Mouse (Mus musculus): ENCODE results near the gene Idnk.

Gene Idnk

GRCm38 (mm10) chr13:58192146-58192545, 34.7 kb downstream of the Idnk start:
- no peak for DNase-seq (ENCODE audit: extremely low read depth, low read depth)

DNA sequence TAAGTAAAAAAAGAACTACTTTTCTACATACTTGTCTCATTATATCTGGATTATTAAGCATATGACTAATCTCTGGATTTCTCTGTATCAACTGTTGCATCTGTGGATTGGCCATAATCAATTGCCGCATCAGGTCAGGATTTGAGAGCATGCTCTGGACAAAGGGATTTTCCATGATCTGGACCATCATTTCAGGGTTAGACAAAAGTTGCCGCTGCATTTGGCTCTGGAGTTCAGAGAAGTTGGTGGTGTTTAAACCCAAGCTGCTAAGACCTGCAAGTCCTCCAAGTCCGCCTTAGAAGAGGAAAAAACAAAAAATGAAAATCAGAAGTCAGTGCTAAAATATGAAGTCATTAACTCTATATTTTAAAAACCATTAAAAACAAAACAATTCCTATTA, 35.8 kb downstream of the Idnk start:
- no peak for DNase-seq (ENCODE audit: extremely low read depth, low read depth)

GRCm38 (mm10) chr13:58194908-58195307, 37.5 kb downstream of the Idnk start:
- no peak for DNase-seq (ENCODE audit: extremely low read depth, low read depth)

GRCm38 (mm10) chr13:58197211-58197610, 39.8 kb downstream of the Idnk start:
- no peak for DNase-seq (ENCODE audit: extremely low read depth, low read depth)

DNA sequence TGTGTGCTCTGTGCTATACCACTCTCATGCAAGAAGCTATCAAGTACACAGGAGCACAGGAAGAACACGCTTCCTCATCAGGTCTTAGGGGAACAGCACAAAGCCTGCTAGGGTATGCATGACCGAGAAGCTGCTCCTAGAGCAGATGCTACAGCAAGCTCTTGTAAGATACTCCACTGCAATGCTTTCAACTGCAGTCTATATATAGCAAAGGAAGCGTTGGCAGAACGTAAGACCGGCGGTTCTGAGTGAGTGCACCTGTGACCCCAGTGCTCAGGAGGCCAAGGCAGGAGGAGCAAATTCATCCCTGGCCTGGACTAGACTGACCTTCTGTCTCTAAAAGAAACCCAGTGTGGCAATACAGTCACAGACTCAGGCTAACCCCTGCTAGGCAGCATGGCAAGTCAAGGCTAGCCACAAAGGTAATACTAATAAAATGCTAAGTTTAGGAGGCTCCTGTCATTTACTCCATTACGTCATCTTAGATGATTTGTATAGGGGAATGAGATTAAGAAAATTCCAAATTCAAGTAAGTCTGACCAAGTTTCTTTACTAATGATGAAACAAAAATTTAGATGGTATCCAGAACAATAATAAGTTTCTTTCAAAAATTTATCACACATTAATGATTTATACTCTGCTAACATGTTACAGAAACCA, 40.7 kb downstream of the Idnk start:
- no peak for DNase-seq (ENCODE audit: extremely low read depth, low read depth)

- no peak for DNase-seq (ENCODE audit: extremely low read depth, low read depth)
Measured at GRCm38 (mm10) chr13:58201343-58201742, 43.9 kb downstream of the Idnk start.

DNA sequence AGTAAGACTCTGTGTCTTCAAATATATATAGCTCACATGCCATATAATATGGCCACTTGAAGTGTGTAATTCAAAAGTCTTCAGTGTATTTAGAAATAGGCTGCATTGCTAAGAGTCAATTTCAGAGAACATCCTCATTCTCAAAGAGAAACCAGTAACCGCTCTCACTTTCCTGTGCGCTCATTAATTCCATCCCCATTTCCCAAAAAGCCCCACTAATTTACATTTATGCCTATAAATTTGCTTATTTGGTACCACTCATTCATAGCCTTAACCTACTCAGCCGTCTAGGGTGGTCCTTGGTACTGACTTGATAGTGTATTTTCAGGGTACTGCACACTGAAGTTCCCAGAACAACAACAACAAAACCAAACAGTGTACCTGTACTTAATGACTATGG, 44.5 kb downstream of the Idnk start:
- DNase-seq (ENCODE audit: extremely low read depth, low read depth) = no peak

GRCm38 (mm10) chr13:58202903-58203302, 45.5 kb downstream of the Idnk start:
- DNase-seq (ENCODE audit: extremely low read depth, low read depth) = no peak

DNA sequence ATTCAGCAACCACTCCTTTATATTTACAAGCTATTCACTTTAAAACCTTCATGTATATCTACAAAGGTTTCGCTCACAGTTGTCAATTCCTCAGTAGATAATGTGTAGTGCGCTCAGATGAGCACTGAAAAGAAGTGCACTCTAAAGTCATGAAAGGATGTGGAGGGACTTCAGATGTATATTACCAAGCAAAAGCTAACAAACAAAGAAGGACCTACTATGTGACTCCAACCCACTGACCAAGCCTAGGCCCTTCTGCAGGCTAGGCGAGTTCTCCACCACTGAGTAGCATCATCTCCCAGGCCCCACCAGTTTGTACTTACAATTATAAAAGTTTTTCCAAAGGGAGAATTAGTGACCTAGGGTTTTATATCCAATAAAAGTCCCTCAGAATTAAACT, 46.8 kb downstream of the Idnk start:
- no peak for DNase-seq (ENCODE audit: extremely low read depth, low read depth)

- peak; percentile 29 for DNase-seq (ENCODE audit: extremely low read depth, low read depth)
Measured at GRCm38 (mm10) chr13:58204986-58205385, 47.5 kb downstream of the Idnk start.

DNA sequence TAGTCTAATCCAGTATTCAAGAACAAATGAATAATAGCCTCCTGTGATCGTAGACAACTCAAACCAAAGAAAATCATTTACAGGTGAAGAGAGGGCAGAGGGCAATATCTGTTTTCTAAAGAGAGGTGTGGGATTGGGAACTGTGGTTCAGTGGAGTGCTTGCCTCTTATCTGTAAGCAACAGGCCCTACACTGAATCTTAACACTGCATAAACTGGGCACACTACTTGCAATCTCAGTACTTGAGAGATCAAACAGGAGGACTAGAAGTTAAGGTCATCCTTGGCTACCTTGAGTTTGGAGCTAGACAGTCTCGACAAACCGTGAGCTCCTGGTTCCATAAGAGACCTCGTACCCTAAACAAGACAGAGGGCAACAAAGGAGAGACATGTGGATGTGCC, 48.6 kb downstream of the Idnk start:
- DNase-seq (ENCODE audit: extremely low read depth, low read depth) = no peak

DNA sequence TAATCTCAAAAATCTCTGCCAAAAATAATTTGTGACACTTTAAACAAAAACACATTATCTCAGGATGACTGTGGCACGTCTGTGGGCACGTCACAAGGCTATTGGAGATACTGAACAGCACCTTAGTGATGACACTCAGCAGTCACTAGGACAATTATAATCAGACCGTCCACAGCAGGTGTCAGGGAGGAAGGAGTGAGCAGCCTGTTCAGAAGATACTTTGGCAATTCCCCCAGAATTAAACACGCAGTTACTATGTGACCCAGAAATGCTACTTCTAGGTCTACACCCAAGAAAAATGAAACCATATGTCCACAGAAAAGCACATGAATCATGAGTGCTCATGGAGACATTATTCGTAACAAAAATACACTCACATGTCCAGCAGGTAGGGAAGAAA, 53.0 kb downstream of the Idnk start:
- no peak for DNase-seq (ENCODE audit: extremely low read depth, low read depth)

DNA sequence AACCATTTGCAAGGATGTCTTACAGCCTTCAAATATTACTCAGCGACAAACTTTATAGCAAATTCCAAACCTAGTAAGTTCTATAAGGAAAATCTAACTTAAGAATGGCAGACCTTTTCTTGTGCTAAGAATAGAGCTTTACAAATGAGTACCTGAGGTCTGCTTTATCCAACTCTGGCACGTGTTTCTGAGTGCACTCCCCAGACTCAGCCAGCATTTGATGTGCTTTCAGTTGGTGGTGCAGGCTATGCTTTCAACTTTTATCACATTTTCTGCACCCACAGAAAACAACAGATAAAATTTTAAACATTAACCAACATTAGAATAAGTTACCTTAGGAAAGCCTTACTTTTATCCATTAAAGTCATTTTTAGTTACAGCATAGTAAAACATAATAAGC, 55.1 kb downstream of the Idnk start:
- no peak for DNase-seq (ENCODE audit: extremely low read depth, low read depth)

DNA sequence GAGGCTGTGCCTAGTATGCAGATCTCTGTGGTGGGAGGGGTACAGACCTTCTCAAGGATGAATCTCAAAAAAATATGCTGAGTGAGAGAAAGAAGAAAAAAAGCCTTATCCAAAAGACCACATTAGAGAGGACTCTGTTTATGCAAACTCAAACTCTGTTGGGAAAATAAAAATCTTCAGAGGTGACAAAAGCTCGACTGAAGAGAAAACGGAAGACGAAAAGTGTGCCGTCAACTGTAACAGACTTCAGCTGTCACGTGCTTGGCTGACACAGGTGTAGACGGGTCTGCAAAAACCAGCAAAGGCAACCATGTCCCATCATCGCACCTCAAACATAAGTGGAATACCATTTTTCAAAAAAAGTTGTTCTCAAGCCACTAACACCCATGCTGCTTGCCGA, 56.4 kb downstream of the Idnk start:
- DNase-seq (ENCODE audit: extremely low read depth, low read depth) = no peak
